28 mouse cellular contexts compared by ENCODE assay signal in the genomic region with DNA sequence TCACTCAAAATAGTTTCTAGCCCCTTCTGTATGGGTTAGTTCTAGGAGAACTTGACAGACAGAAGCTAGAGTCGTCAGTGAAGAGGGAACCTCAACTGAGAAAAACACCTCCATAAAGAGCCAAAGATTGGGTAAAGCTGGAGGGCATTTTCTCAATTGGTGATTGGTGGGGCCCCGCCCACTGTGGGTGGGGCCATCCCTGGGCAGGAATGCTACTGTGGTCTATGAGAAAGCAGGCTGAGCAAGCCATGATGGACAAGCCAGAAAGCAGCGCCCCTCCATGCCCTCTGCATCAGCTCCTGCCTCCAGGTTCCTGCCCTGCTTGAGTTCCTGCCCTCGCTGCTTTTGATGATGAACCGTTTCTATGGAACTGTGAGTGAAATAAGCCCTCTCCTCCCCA. TPM values are rescaled to one million over a fixed set of nuclear protein-coding genes. Genes with fewer than 3 reads are reported as not detected.
DNase-seq lines count a peak whose midpoint lies in the region; TF ChIP-seq lines count a peak whose summit lies in the region.
"Had no signal": no experiment of that assay in that cellular context is flagged by ENCODE, and none has a peak within 500 bp of the region (broad histone marks: within the 10 kb centered on the region; RNA-seq: fewer than 3 reads in every experiment).

No protein-coding gene starts in this region.

- peak; percentile 73 for DNase-seq in heart, embryonic 10.5 days (ENCODE audit: low spot score)
- no peak for DNase-seq in heart, postnatal 10 days
- peak; percentile 33 for DNase-seq in lung, postnatal 10 days
- DNase-seq in lung, postnatal 25 days (ENCODE audit: low spot score), result no peak
- peak; percentile 75 for DNase-seq in ZHBTc4 (ENCODE audit: low read depth, low spot score)
- DNase-seq in frontal cortex, postnatal 25 days (ENCODE audit: low spot score in 2 of 2), result no peak
- DNase-seq: cerebellum, adult 11-12 months; cerebellum, postnatal 10 days; embryo, embryonic 11 days; kidney, adult 2 months; kidney, postnatal 14 days; thymus, postnatal 14 days had no signal

- H3K9ac ChIP-seq in ES-Bruce4 (ENCODE audit: low read depth, poor library complexity, severe bottlenecking), result peak overlapping the region; percentile 52
- H3K9ac ChIP-seq: embryonic facial prominence, embryonic 13.5 days; forebrain, embryonic 12.5 days; hindbrain, embryonic 15.5 days; lung, embryonic 15.5 days had no signal

- H3K9me3 ChIP-seq in heart, embryonic 10.5 days, result no peaks in the 10 kb centered on the region
- no peaks in the 10 kb centered on the region for H3K9me3 ChIP-seq in ES-Bruce4 (replicated peaks; ENCODE audit: control insufficient read depth, insufficient read depth, low read length, poor library complexity, severe bottlenecking)
- H3K9me3 ChIP-seq: embryonic facial prominence, embryonic 13.5 days; forebrain, embryonic 12.5 days; hindbrain, embryonic 15.5 days; limb, embryonic 10.5 days; lung, embryonic 15.5 days had no signal

- H3K36me3 ChIP-seq in heart, embryonic 10.5 days, result no peaks in the 10 kb centered on the region
- no peaks in the 10 kb centered on the region for H3K36me3 ChIP-seq in ES-Bruce4 (ENCODE audit: control insufficient read depth, insufficient read depth, low read length, poor library complexity, severe bottlenecking)
- H3K36me3 ChIP-seq: embryonic facial prominence, embryonic 13.5 days; forebrain, embryonic 12.5 days; hindbrain, embryonic 15.5 days; limb, embryonic 10.5 days; lung, embryonic 15.5 days had no signal

- H3K4me3 ChIP-seq in heart, embryonic 10.5 days, result no peak overlapping the region
- peak overlapping the region; percentile 56 for H3K4me3 ChIP-seq in ES-Bruce4 (ENCODE audit: low read depth, low read length)
- H3K4me3 ChIP-seq: embryonic facial prominence, embryonic 13.5 days; erythroblast, embryonic 14.5 days; forebrain, embryonic 12.5 days; hindbrain, embryonic 15.5 days; limb, embryonic 10.5 days; lung, embryonic 15.5 days had no signal

- no peaks in the 10 kb centered on the region for H3K27me3 ChIP-seq in heart, embryonic 10.5 days (ENCODE audit: insufficient read depth, poor library complexity, severe bottlenecking)
- no peaks in the 10 kb centered on the region for H3K27me3 ChIP-seq in ES-Bruce4 (ENCODE audit: control insufficient read depth, insufficient read depth, low read length, poor library complexity, severe bottlenecking)
- H3K27me3 ChIP-seq: embryonic facial prominence, embryonic 13.5 days; forebrain, embryonic 12.5 days; hindbrain, embryonic 15.5 days; lung, embryonic 15.5 days had no signal

- WGBS in heart, embryonic 10.5 days, result 33% methylated on average over 5 of the region's 5 CpGs

- intact Hi-C loops in heart, postnatal 10 days (cut with DNase I), result loop anchor here (5.0 kb wide), 1 partner anchor 151 kb away; the partner anchor contains the start of gene Tmem95

- H3K27ac ChIP-seq in heart, embryonic 10.5 days, result no peak overlapping the region
- H3K27ac ChIP-seq in ES-Bruce4 (ENCODE audit: insufficient read depth, low read length), result no peak overlapping the region
- H3K27ac ChIP-seq: embryonic facial prominence, embryonic 13.5 days; forebrain, embryonic 12.5 days; hindbrain, embryonic 15.5 days; limb, embryonic 10.5 days; lung, embryonic 15.5 days had no signal

- TF ChIP-seq CTCF in ES-Bruce4 (IDR thresholded peaks at IDR 0.05; ENCODE audit: low read depth, low read length), result no peak

- 0 out of 2 replicates have a peak, but pooled peaks cover 3% of the 10 kb centered on the region for H3K4me1 ChIP-seq in heart, embryonic 10.5 days
- peaks cover 2% of the 10 kb centered on the region for H3K4me1 ChIP-seq in ES-Bruce4 (ENCODE audit: control insufficient read depth, insufficient read depth, low read length)
- H3K4me1 ChIP-seq: embryonic facial prominence, embryonic 13.5 days; forebrain, embryonic 12.5 days; hindbrain, embryonic 15.5 days; limb, embryonic 10.5 days; lung, embryonic 15.5 days had no signal

- TF ChIP-seq EP300 in ES-Bruce4 (IDR thresholded peaks at IDR 0.05; ENCODE audit: insufficient read depth, low read depth, low read length), result no peak

- peak; percentile 27 for TF ChIP-seq POLR2A in ES-Bruce4 (IDR thresholded peaks at IDR 0.05; ENCODE audit: insufficient read depth, low read length)

RNA-seq across cellular contexts. Expression of gene Tnfsfm13, which starts 30.1 kb away (rescaled TPM):
- polyA plus RNA-seq in heart, embryonic 10.5 days (2016; fragmentation: Nextera tagmentation; extraction: Ambion mirVana), result 1.8 and 2.2 TPM in 2 replicates
- total RNA-seq in heart, postnatal 10 days (2021), result 1 to 10 TPM; 5.1 to 5.2 TPM
- 1.9 and 3.6 TPM in 2 replicates for polyA plus RNA-seq in ES-Bruce4 (2011; ENCODE audit: insufficient read depth, insufficient read length, low read depth, missing spikeins)
- polyA plus RNA-seq: erythroblast, embryonic 14.5 days had no signal

RNA-seq across cellular contexts. Expression of gene Tnfsf12, which starts 30.3 kb away (rescaled TPM):
- polyA plus RNA-seq in heart, embryonic 10.5 days (2016; fragmentation: Nextera tagmentation; extraction: Ambion mirVana), result 3.0 and 4.7 TPM in 2 replicates
- total RNA-seq in heart, postnatal 10 days (2021), result 10 to 100 TPM; 19.6 to 20.3 TPM
- 3.4 and 4.1 TPM in 2 replicates for polyA plus RNA-seq in ES-Bruce4 (2011; ENCODE audit: insufficient read depth, insufficient read length, low read depth, missing spikeins)

RNA-seq across cellular contexts. Expression of gene Polr2a, which starts 32.5 kb away (rescaled TPM):
- 24.9 and 29.6 TPM in 2 replicates for polyA plus RNA-seq in heart, embryonic 10.5 days (2016; fragmentation: Nextera tagmentation; extraction: Ambion mirVana)
- total RNA-seq in heart, postnatal 10 days (2021), result 10 to 100 TPM; 44.5 to 47.5 TPM
- 102 and 103 TPM in 2 replicates for polyA plus RNA-seq in ES-Bruce4 (2011; ENCODE audit: insufficient read depth, insufficient read length, low read depth, missing spikeins)

RNA-seq across cellular contexts. Expression of gene Slc35g3, which starts 35.8 kb away (rescaled TPM):
- polyA plus RNA-seq in heart, embryonic 10.5 days (2016; fragmentation: Nextera tagmentation; extraction: Ambion mirVana), result 0.16 TPM in 1 of 2 replicates, not detected in the other
- under 1 TPM; 0.17 to 0.40 TPM for total RNA-seq in heart, postnatal 10 days (2021)
- polyA plus RNA-seq in ES-Bruce4 (2011; ENCODE audit: insufficient read depth, insufficient read length, low read depth, missing spikeins), result not detected in 2 replicates
- total RNA-seq: gastrocnemius, adult 8-10 months; hematopoietic stem cell, adult 5-6 weeks; layer of hippocampus, adult 18-20 months; left cerebral cortex, adult 8-10 months; liver, adult 2 months; megakaryocyte progenitor cell, adult 5-6 weeks; neutrophil, adult 5-6 weeks had no signal
- polyA plus RNA-seq: embryonic facial prominence, embryonic 13.5 days; erythroblast, embryonic 14.5 days; intestine, embryonic 14.5 days; liver, adult 2 months; midbrain, embryonic 11.5 days had no signal

RNA-seq across cellular contexts. Expression of gene Zbtb4, which starts 39.8 kb away (rescaled TPM):
- polyA plus RNA-seq in heart, embryonic 10.5 days (2016; fragmentation: Nextera tagmentation; extraction: Ambion mirVana), result 1.7 and 2.4 TPM in 2 replicates
- 10 to 100 TPM; 42.2 to 43.9 TPM for total RNA-seq in heart, postnatal 10 days (2021)
- 3.6 and 4.8 TPM in 2 replicates for polyA plus RNA-seq in ES-Bruce4 (2011; ENCODE audit: insufficient read depth, insufficient read length, low read depth, missing spikeins)

Comparison
In these comparisons a context has a peak if more than half of its experiments do, and no peak if none do; other contexts are left out.
1. DNase-seq: peak in heart, embryonic 10.5 days (single experiment), lung, postnatal 10 days (single experiment) and ZHBTc4 (single experiment); none in heart, postnatal 10 days (0 of 2), lung, postnatal 25 days (single experiment) and frontal cortex, postnatal 25 days (0 of 2).